In the genomic region with DNA sequence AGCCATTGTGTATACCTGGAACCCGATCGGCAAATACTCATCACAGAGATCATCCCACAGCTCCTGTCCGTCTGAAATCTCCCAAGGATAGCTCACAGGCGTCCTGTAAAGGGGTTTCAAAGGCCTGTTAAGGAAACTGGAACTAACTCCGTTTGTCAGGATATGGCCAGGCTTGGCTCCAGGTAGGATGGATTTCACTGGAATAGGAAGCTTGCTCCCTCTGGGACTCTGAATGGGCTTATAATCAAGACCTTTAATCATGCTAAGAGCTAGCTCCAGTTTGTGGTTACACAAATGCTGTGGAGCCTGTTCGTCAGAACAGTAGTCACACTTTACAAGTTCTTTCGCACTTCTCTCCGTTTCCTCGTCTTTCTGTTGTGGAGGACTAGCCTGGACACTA, we compare ENCODE assay signal across 8 mouse cellular contexts.
DNase-seq lines count a peak whose midpoint lies in the region; ATAC-seq and TF ChIP-seq lines count a peak whose summit lies in the region.

No protein-coding gene starts in this region.

- H3K4me3 ChIP-seq in forebrain, embryonic 16.5 days (replicated peaks; ENCODE audit: low read length): peak overlapping the region; percentile 69
- peak overlapping the region; percentile 75 for H3K4me3 ChIP-seq in limb, embryonic 12.5 days (replicated peaks)
- H3K4me3 ChIP-seq in olfactory bulb, adult 2 months (ENCODE audit: insufficient read depth, low read depth, low read length): peak overlapping the region; percentile 77

- TF ChIP-seq POLR2A in olfactory bulb, adult 2 months (IDR thresholded peaks at IDR 0.05; ENCODE audit: insufficient read depth, low read depth, low read length): no peak

- H3K9ac ChIP-seq in forebrain, embryonic 16.5 days (replicated peaks; ENCODE audit: low read depth, low read length): peak overlapping the region; percentile 86
- peak overlapping the region; percentile 76 for H3K9ac ChIP-seq in limb, embryonic 12.5 days (replicated peaks)

- 46% methylated on average over 9 of the region's 9 CpGs for WGBS in forebrain, embryonic 16.5 days
- WGBS in limb, embryonic 12.5 days: 50% methylated on average over 9 of the region's 9 CpGs
- WGBS in olfactory bulb, adult 2 months: 18% methylated on average over 9 of the region's 9 CpGs

- TF ChIP-seq CTCF in olfactory bulb, adult 2 months (IDR thresholded peaks at IDR 0.05; ENCODE audit: insufficient read depth, low read depth, low read length): no peak

- no peak for ATAC-seq in forebrain, embryonic 16.5 days
- ATAC-seq in limb, embryonic 12.5 days (ENCODE audit: insufficient number of reproducible peaks, insufficient read depth, low FRiP score, low TSS enrichment, low read depth): no peak

- H3K9me3 ChIP-seq in forebrain, embryonic 16.5 days (ENCODE audit: control insufficient read depth, low read length): no peaks in the 10 kb centered on the region
- H3K9me3 ChIP-seq in limb, embryonic 12.5 days: no peaks in the 10 kb centered on the region

- H3K4me2 ChIP-seq in forebrain, embryonic 16.5 days (ENCODE audit: low read length): peak overlapping the region; percentile 94
- H3K4me2 ChIP-seq in limb, embryonic 12.5 days: peak overlapping the region; percentile 67

- H3K27me3 ChIP-seq in forebrain, embryonic 16.5 days (replicated peaks; ENCODE audit: control insufficient read depth, insufficient read depth, low read length): no peaks in the 10 kb centered on the region
- no peaks in the 10 kb centered on the region for H3K27me3 ChIP-seq in limb, embryonic 12.5 days

- no peaks in the 10 kb centered on the region for H3K36me3 ChIP-seq in forebrain, embryonic 16.5 days (ENCODE audit: control insufficient read depth, insufficient read depth)
- no peaks in the 10 kb centered on the region for H3K36me3 ChIP-seq in limb, embryonic 12.5 days

- peaks cover 34% of the 10 kb centered on the region for H3K4me1 ChIP-seq in forebrain, embryonic 16.5 days (replicated peaks; ENCODE audit: control insufficient read depth, insufficient read depth, low read length)
- H3K4me1 ChIP-seq in limb, embryonic 12.5 days (replicated peaks): peaks cover 40% of the 10 kb centered on the region
- peaks cover 7% of the 10 kb centered on the region for H3K4me1 ChIP-seq in olfactory bulb, adult 2 months (ENCODE audit: control insufficient read depth, insufficient read depth, low read length)

- peak; percentile 24 for DNase-seq in adrenal gland, postnatal 14 days
- DNase-seq in adrenal gland, postnatal 25 days: no peak
- peak; percentile 47 for DNase-seq in 3T3-L1 (ENCODE audit: low read depth, low spot score)
- DNase-seq in spleen, adult 12 weeks (ENCODE audit: low spot score): no peak
- DNase-seq in cerebellum, adult 9-11 months: no peak

- no peak overlapping the region; the same call in 1 of the 2 replicates for H3K27ac ChIP-seq in forebrain, embryonic 16.5 days (ENCODE audit: low read length)
- H3K27ac ChIP-seq in limb, embryonic 12.5 days: no peak overlapping the region
- no peak overlapping the region for H3K27ac ChIP-seq in olfactory bulb, adult 2 months (ENCODE audit: insufficient read depth, low read depth, low read length)

Comparison
In these comparisons a context has a peak if more than half of its experiments do, and no peak if none do; other contexts are left out.
1. DNase-seq: peak in adrenal gland, postnatal 14 days (single experiment) and 3T3-L1 (single experiment); none in adrenal gland, postnatal 25 days (single experiment), spleen, adult 12 weeks (single experiment) and cerebellum, adult 9-11 months (single experiment).
2. Peak in every context shown above with its lines, with median percentiles within 50 percentile points of each other: H3K4me3 ChIP-seq.